Mouse (Mus musculus) left cerebral cortex, postnatal 4 days (tissue): ENCODE data around the gene Qprt. TPM values are rescaled to one million over a fixed set of nuclear protein-coding genes. Genes with fewer than 3 reads are reported as not detected.

Experiments
- DNase-seq: peaks from one replicate; pipeline ENCODE4 v3.0.0-alpha.2; 2022
- intact Hi-C: fragments of 180-260 bp; cut with DNase I; formaldehyde crosslinking; loops from one replicate; pipeline ENCODE4 v1.15.1; 2025
- total RNA-seq, 2 experiments: library from RNA; stranded (reverse); gene quantifications; 2 replicates each; pipeline ENCODE4 v1.2.3; 2021

The Qprt gene
- total RNA-seq, 2 experiments from 2014 or later: 0.18 TPM; not detected in 1

GRCm38 (mm10) chr7:127073221-127073620 lies 48.8 kb downstream of the Qprt start:
- no peak for DNase-seq
- intact Hi-C loops: no loop called here

- intact Hi-C loops: no loop called here
- no peak for DNase-seq
These were observed 51.1 kb downstream of the Qprt start for GRCm38 (mm10) chr7:127070871-127071413.

- no peak for DNase-seq
- intact Hi-C loops: loop anchor here (10.0 kb wide), 1 partner anchor 108 kb away; no protein-coding TSS in a partner anchor
These were observed 55.7 kb downstream of the Qprt start for GRCm38 (mm10) chr7:127066317-127066716.

DNA sequence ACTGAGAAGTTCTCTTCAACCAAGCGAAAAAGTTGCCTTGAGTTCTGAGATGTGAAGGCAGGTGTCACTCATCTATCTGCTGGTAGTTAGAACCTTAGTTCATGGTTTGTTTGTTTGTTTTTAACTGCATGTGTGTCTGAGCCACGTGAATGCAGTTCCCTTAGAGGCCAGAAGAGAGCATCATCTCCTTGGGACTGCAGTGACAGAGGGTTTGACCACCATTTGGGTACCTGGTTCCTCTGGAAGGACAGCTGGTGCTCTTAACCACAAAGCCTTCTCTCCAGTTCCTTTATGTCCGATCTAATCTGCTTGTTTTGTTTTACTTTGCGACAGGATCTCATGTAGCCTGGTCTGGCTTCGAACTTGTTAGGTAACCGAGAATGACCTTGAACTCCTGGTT lies 56.5 kb downstream of the Qprt start:
- no peak for DNase-seq
- intact Hi-C loops: loop anchor here (10.0 kb wide), 1 partner anchor 109 kb away; no protein-coding TSS in a partner anchor

Other genes with a start within 250 kb of the Qprt start
- gene Taok2, start 237.5 kb downstream of the Qprt start, total RNA-seq: 100 to 1,000 TPM; 158 to 165 TPM
- 10 to 100 TPM; 19.4 to 20.8 TPM for gene Tmem219, start 199.3 kb downstream of the Qprt start, total RNA-seq
- gene Kctd13, start 193.3 kb downstream of the Qprt start, total RNA-seq: 100 to 1,000 TPM; 151 to 167 TPM
- gene Asphd1, start 172.6 kb downstream of the Qprt start, total RNA-seq: 10 to 100 TPM; 26.5 to 31.9 TPM
- 100 to 1,000 TPM; 214 to 235 TPM for gene Sez6l2, start 171.7 kb downstream of the Qprt start, total RNA-seq
- 100 to 1,000 TPM in 1 of 2 experiments, 10 to 100 TPM in 1; 92.7 to 104 TPM for gene Cdipt, start 146.3 kb downstream of the Qprt start, total RNA-seq
- not detected for gene Cdiptos, start 146.1 kb downstream of the Qprt start, total RNA-seq
- 1 to 10 TPM; 5.4 to 6.0 TPM for gene Mvp, start 107.6 kb downstream of the Qprt start, total RNA-seq
- 1 to 10 TPM in 1 of 2 experiments, not detected in 1; 1.6 TPM for gene Pagr1b, start 105.7 kb downstream of the Qprt start, total RNA-seq
- gene Pagr1a, start 104.9 kb downstream of the Qprt start, total RNA-seq: 10 to 100 TPM; 10.2 to 15.4 TPM
- gene Gm42742, start 101.1 kb downstream of the Qprt start, total RNA-seq: 10 to 100 TPM; 36.7 to 48.6 TPM
- gene Prrt2, start 101.0 kb downstream of the Qprt start, total RNA-seq: 100 to 1,000 TPM; 132 to 136 TPM
- gene Maz, start 95.2 kb downstream of the Qprt start, total RNA-seq: 100 to 1,000 TPM; 322 to 334 TPM
- 10 to 100 TPM; 10.4 to 12.5 TPM for gene Kif22, start 79.8 kb downstream of the Qprt start, total RNA-seq
- gene Zg16, start 34.9 kb downstream of the Qprt start, total RNA-seq: not detected
- gene AI467606, start 30.9 kb downstream of the Qprt start, total RNA-seq: under 1 TPM; 0.77 to 0.90 TPM
- gene Spn, start 15.6 kb upstream of the Qprt start, total RNA-seq: under 1 TPM; 0.22 to 0.74 TPM
- 10 to 100 TPM; 65.8 to 78.8 TPM for gene Cd2bp2, start 73.8 kb upstream of the Qprt start, total RNA-seq
- 10 to 100 TPM; 73.8 to 78.8 TPM for gene Tbc1d10b, start 86.2 kb upstream of the Qprt start, total RNA-seq
- gene Mylpf, start 86.7 kb upstream of the Qprt start, total RNA-seq: 1 to 10 TPM in 1 of 2 experiments, not detected in 1; 1.2 TPM
- 10 to 100 TPM; 28.4 to 28.8 TPM for gene Zfp553, start 110.8 kb upstream of the Qprt start, total RNA-seq
- 1 to 10 TPM; 7.9 to 8.8 TPM for gene Sept1, start 110.9 kb upstream of the Qprt start, total RNA-seq
- 10 to 100 TPM; 54.9 to 64.5 TPM for gene Zfp771, start 122.0 kb upstream of the Qprt start, total RNA-seq
- gene Dctpp1, start 138.5 kb upstream of the Qprt start, total RNA-seq: 10 to 100 TPM; 49.8 to 63.1 TPM
- 10 to 100 TPM; 42.6 to 42.9 TPM for gene Sephs2, start 151.8 kb upstream of the Qprt start, total RNA-seq
- 1 to 10 TPM; 1.2 to 1.6 TPM for gene Itgal, start 174.0 kb upstream of the Qprt start, total RNA-seq
- 10 to 100 TPM; 20.3 to 22.0 TPM for gene Zfp768, start 223.4 kb upstream of the Qprt start, total RNA-seq